Mouse (Mus musculus) liver, embryonic 13.5 days (tissue): Measurements from ENCODE around the gene Ttl. TPM values are rescaled to one million over a fixed set of nuclear protein-coding genes. Genes with fewer than 3 reads are reported as not detected.

Experiments used
- ATAC-seq: fragments of 200-750 bp; cut with Nextera tagmentation; 2 replicates; pipeline ENCODE4 v1.8.0; 2017; ENCODE audit warnings: low read depth, mild to moderate bottlenecking, moderate number of reproducible peaks, moderate library complexity
- DNase-seq: peaks from one replicate; pipeline ENCODE4 v3.0.0; 2022
- H3K27ac ChIP-seq: fragments of 300-500 bp; sonication (generic); 2 replicates; pipeline ENCODE4 v1.5.1; 2015; ENCODE audit warnings: moderate library complexity, mild to moderate bottlenecking, inconsistent platforms
- H3K27me3 ChIP-seq: fragments of 300-500 bp; sonication (generic); 2 replicates; pipeline ENCODE4 v1.6.1; 2015; ENCODE audit warnings: mild to moderate bottlenecking, inconsistent platforms
- H3K36me3 ChIP-seq: fragments of 300-500 bp; sonication (generic); 2 replicates; pipeline ENCODE4 v1.6.1; 2015; ENCODE audit warnings: mild to moderate bottlenecking, inconsistent platforms
- H3K4me1 ChIP-seq: fragments of 300-500 bp; sonication (generic); replicated peaks from 2 replicates; pipeline ENCODE4 v1.6.1; 2015; ENCODE audit warnings: inconsistent platforms
- H3K4me2 ChIP-seq: fragments of 300-500 bp; sonication (generic); 2 replicates; pipeline ENCODE4 v1.6.1; 2015; ENCODE audit warnings: inconsistent platforms, mild to moderate bottlenecking, moderate library complexity
- H3K4me3 ChIP-seq: fragments of 300-500 bp; sonication (generic); replicated peaks from 2 replicates; pipeline ENCODE4 v1.5.1; 2015; ENCODE audit warnings: mild to moderate bottlenecking, inconsistent platforms
- H3K9ac ChIP-seq: fragments of 300-500 bp; sonication (generic); 2 replicates; pipeline ENCODE4 v1.6.1; 2015; ENCODE audit warnings: mild to moderate bottlenecking, inconsistent platforms
- H3K9me3 ChIP-seq: fragments of 300-500 bp; sonication (generic); replicated peaks from 2 replicates; pipeline ENCODE4 v1.6.1; 2016; ENCODE audit warnings: inconsistent platforms
- WGBS: fragments of 180-500 bp; shearing (Covaris S2); methylation state at CpG from one replicate; pipeline ENCODE4 v1.1.7; 2015; ENCODE audit not compliant: insufficient replicate concordance; 5-methylcytosine and 5-hydroxymethylcytosine counted together
- polyA plus RNA-seq: library from polyadenylated mRNA; unstranded; fragments of >200 nt; fragmentation: Nextera tagmentation; extraction: Ambion mirVana; gene quantifications from 2 replicates; pipeline ENCODE4 v1.2.1, GENCODE M21; 2015

The Ttl gene
- 2.1 and 2.2 TPM in 2 replicates for polyA plus RNA-seq

DNA sequence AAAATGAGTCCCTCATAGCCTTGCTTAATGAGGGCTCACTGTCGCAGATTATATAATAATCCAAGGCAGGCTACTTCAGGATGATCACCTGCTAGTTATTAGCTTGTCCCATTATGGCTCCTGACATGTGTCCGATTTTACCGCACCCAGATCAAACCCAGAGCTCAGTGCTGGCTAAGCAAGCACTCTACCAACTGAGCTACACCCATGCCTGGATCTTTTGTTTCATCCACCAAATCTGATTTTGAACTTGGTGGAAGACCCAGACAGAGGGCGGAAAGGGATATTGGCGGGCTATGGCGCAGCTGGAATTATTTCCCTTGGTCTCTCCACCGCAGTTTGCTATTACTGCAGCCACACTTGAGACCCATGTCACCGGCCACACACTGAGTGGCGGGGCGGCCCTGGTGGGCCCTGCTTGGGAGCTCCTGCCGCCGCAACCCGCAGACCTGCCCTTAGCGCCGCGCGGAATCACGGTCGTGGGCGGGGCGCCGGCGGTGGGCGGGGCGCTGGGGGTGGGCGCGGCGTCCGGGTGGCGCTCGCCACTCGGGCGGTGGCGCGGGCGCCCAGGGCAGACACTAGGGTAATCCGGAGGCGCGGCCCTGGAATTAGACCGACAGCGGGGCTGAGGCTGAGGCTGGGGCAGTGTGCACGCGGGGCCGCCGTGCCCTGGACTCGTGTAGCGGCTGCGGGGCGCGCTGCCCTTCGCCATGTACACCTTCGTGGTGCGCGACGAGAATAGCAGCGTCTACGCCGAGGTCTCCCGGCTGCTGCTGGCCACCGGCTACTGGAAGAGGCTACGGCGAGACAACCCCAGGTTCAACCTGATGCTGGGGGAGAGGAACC lies at the start of gene Ttl:
Gene Ttl, plus strand, starts transcription at position 506 of the 846 bp plus-strand sequence.
- peaks cover 20% of the 10 kb centered on the region for H3K4me1 ChIP-seq
- peak; percentile 63 for DNase-seq
- peak within 1 kb of the TSS; percentile 75 for H3K4me3 ChIP-seq
- no peaks in the 10 kb centered on the region for H3K36me3 ChIP-seq
- H3K4me2 ChIP-seq: peak within 1 kb of the TSS; percentile 98
- peak; percentile 92 for ATAC-seq
- 3% methylated on average over 56 of the region's 62 CpGs for WGBS
- peak within 1 kb of the TSS; percentile 6; the same call in 1 of the 2 replicates for H3K27ac ChIP-seq
- peak within 1 kb of the TSS; percentile 80 for H3K9ac ChIP-seq
- H3K9me3 ChIP-seq: no peaks in the 10 kb centered on the region
- peaks cover 4% of the 10 kb centered on the region; the same call in 1 of the 2 replicates for H3K27me3 ChIP-seq

DNA sequence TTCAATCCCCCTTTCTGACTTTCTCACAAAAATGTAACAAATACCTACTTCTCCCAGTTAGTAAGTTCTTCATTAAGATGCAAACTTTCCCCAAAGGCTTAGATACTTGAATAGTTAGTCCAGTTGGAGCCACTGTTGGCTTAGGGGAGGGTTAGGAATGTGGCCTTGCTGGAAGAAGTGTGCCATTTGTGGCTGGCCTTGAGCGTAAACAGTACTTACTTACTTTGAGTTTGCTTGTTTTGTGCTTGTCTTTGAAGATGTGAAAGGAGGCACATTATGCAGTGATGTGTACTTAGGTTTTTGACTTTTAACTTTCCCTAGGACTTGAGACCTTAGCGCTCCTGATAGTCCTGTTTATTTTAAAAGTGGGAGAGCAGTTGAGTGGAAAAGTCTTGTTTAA lies 45.6 kb upstream of the Ttl start:
- Histone ChIP-seq H3K4me2 (no peak overlapping the region), H3K27me3 (no peaks in the 10 kb centered on the region), H3K9ac (no peak overlapping the region), H3K4me1 (no peaks in the 10 kb centered on the region), H3K4me3 (no peak overlapping the region), H3K9me3 (no peaks in the 10 kb centered on the region), H3K27ac (no peak overlapping the region), H3K36me3 (no peaks in the 10 kb centered on the region)
- ATAC-seq (no peak), DNase-seq (no peak)
- WGBS: 77% methylated on average over 2 of the region's 2 CpGs

DNA sequence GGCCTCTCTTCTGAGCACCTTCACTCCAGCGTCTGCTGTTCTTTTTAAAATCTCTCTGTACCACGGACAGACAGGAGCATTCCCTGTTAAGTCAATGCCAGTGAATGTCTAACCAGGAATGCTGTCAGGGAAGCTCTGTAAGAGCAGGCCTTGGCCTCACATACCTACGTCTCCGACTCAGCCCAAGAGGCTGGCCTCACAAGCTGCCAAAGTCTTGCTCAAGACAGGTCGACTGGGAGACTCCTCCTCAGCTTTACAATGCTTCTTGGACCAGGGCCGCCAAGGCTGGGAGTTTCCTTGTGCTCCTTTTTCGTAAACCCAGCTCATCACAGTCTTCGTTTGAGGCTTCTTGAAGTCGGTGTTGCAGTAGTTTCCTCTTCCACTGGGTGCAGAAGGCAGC lies 40.9 kb upstream of the Ttl start:
- Histone ChIP-seq H3K4me3 (no peak overlapping the region), H3K36me3 (no peaks in the 10 kb centered on the region), H3K9ac (no peak overlapping the region), H3K27me3 (no peaks in the 10 kb centered on the region), H3K4me1 (no peaks in the 10 kb centered on the region), H3K9me3 (no peaks in the 10 kb centered on the region), H3K27ac (no peak overlapping the region), H3K4me2 (no peak overlapping the region)
- 67% methylated on average over 9 of the region's 9 CpGs for WGBS
- DNase-seq: no peak
- no peak for ATAC-seq

DNA sequence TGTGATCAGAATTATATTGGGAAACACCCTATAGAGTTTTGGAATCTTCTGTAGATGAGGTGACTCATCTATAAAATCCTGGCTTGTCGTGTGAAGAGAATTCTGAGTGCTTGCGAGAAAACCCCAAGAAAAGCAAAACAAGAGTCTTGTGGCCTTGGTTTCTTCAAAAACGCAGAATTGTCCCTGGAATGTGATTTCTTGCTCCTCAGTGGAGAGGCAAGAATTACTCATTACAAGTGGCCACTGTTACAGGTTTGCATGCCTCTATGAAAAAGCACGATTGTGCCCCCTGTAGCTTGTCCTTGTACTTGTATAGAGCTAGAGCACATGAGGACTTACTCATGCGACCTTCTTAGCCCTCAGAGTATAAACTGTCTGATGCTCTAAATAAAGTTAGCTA lies 30.4 kb upstream of the Ttl start:
- Histone ChIP-seq H3K4me3 (no peak overlapping the region), H3K36me3 (no peaks in the 10 kb centered on the region), H3K9ac (no peak overlapping the region), H3K4me2 (no peak overlapping the region), H3K4me1 (peaks cover 9% of the 10 kb centered on the region), H3K27me3 (peaks cover 48% of the 10 kb centered on the region), H3K27ac (no peak overlapping the region), H3K9me3 (no peaks in the 10 kb centered on the region)
- DNase-seq (no peak), ATAC-seq (no peak)
- 63% methylated on average over 5 of the region's 5 CpGs for WGBS

DNA sequence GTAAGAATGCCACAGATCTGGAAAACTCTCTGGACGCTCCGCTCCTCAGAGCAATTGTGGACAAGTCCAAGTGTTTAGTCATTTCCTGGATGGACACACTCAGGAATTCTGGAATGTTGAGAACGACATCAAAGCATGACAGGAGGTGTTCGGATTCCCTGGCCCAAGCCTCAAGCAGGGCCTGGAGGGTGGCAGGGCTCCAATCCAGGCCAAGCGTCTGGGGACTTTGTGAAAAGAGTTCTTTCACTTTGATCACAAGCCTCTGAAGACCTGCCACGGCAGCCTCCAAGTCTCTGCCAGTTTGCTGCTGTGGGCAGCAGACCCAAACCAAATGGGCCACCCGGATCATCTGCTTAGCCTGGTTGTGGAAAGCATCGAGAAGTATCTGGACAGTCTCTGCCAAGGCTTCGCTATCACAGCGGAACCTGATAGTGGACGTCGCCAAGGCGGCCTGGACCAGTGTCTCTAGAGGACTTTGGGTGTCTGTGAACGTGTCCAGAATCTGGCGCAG lies 27.3 kb upstream of the Ttl start:
- H3K4me1 ChIP-seq: peaks cover 9% of the 10 kb centered on the region
- no peak for ATAC-seq
- DNase-seq: no peak
- no peak overlapping the region for H3K27ac ChIP-seq
- no peak overlapping the region for H3K9ac ChIP-seq
- no peaks in the 10 kb centered on the region for H3K9me3 ChIP-seq
- H3K4me3 ChIP-seq: peak overlapping the region; percentile 38
- no peaks in the 10 kb centered on the region for H3K36me3 ChIP-seq
- H3K27me3 ChIP-seq: peaks cover 60% of the 10 kb centered on the region
- peak overlapping the region; percentile 60 for H3K4me2 ChIP-seq
- 37% methylated on average over 15 of the region's 15 CpGs for WGBS

DNA sequence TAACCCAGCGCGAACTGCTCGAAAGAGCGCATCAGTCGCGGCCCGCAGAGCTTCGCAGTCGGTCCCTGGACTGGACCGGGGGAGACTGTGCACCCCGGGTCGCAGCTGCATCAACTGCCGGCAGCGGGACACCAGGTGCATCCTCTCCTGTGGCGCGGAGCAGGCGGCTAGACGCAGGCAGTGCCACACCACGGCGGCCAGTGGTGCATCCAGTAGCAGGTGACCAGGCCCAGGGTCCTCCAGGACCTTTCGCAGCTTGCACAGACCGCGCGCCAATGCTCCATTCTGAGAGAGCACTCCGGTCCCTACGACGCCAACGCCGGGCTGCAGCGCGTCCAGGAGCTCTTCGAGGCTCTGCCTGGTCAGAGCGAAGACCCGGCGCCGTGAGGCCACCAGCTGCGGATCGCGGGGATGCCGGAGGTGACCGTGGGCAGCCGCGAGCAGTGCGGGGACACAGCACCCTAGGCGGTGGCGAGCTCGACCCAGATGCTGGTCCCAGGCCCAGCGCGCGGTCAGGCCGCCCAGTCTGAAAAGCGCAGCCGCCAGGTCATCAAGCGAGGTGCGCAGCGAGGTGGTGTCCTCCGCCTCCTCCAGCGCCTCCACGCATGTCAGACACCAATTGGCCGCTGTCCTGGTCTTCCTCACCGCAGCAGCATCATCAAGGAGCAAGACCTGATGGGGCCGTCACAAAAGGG lies 26.7 kb upstream of the Ttl start:
- ATAC-seq: no peak
- WGBS: 6% methylated on average over 62 of the region's 62 CpGs
- no peak overlapping the region for H3K9ac ChIP-seq
- no peaks in the 10 kb centered on the region for H3K36me3 ChIP-seq
- H3K4me2 ChIP-seq: peak overlapping the region; percentile 60
- H3K27me3 ChIP-seq: peaks cover 60% of the 10 kb centered on the region
- H3K27ac ChIP-seq: no peak overlapping the region
- H3K4me3 ChIP-seq: peak overlapping the region; percentile 38
- H3K9me3 ChIP-seq: no peaks in the 10 kb centered on the region
- no peak for DNase-seq
- peaks cover 9% of the 10 kb centered on the region for H3K4me1 ChIP-seq

DNA sequence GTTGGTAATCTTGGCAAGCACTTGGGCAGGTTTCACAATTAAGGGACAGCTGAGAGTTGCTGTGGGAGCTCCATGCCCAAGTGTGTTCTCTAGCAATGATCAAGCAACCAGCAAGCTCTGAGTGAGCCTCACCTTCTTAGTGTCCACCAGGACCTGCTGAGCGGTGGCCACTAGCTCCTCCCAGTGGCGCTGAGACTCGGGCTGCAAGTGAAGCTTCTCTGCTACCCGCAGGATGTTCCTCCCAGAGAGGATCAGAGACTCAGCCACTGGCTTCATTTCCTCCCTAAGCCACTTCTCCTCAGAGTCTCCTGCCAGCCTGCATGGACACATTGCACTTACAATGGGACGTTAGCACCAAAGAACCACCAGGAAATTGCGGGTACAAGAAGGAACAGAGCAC lies 25.2 kb upstream of the Ttl start:
- Histone ChIP-seq H3K4me2 (no peak overlapping the region), H3K4me3 (no peak overlapping the region), H3K4me1 (peaks cover 9% of the 10 kb centered on the region), H3K9me3 (no peaks in the 10 kb centered on the region), H3K27me3 (peaks cover 56% of the 10 kb centered on the region), H3K27ac (no peak overlapping the region), H3K9ac (no peak overlapping the region), H3K36me3 (no peaks in the 10 kb centered on the region)
- WGBS: 6% methylated on average over 6 of the region's 6 CpGs
- ATAC-seq: no peak
- DNase-seq: no peak

DNA sequence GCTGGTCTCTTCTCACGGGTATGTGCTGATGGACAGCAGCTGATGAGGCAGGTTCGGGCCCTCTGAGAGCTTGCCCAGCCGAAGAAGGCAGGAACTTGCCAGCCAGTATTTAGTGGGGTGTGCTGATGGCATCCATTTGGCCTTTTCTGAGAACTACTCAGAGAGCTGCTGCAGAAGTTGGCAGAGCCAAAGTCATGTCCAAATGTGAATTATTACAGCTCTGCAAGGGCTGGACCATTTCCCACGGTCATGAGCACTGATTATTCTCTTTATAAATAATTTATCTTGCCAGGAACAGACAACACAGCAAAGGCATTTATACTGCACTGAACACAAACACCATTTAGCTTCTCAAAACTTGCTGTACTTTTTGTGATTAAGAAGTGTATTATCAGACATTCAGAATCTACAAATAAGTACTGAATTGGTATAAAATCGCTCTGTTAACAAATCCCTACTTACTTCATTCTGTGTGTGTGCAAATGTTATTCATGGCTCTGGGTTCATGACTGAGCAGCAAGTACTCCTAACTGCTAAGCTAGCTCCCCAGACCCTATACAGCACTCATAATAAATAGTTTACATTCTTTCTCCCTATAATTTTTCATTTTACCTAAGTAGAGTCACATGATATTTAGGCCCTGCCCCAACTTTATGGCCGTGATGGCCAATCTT lies 19.4 kb upstream of the Ttl start:
- H3K36me3 ChIP-seq: no peaks in the 10 kb centered on the region
- H3K9me3 ChIP-seq: no peaks in the 10 kb centered on the region
- peaks cover 5% of the 10 kb centered on the region for H3K27me3 ChIP-seq
- ATAC-seq: no peak
- H3K4me3 ChIP-seq: no peak overlapping the region
- H3K27ac ChIP-seq: no peak overlapping the region
- H3K4me2 ChIP-seq: no peak overlapping the region
- WGBS: 64% methylated on average over 6 of the region's 6 CpGs
- DNase-seq: no peak
- no peaks in the 10 kb centered on the region for H3K4me1 ChIP-seq
- no peak overlapping the region for H3K9ac ChIP-seq

DNA sequence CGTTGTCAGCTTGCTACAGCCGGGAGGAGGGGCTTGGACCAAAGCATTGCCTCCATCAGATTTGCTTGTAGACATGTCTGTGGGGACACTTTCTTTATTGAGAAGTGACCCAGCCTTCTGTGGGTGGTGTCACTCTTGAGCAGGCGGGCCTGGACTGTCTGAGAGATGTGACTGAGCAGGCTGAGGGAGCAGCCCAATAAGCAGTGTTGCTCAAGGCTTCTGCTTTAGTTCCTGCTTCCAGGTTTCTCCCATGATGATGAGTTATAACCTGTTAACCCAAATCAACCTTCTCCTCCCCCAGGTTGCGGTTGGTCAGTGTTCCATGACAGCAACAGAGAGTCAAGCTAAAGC lies 18.9 kb upstream of the Ttl start:
- no peaks in the 10 kb centered on the region for H3K36me3 ChIP-seq
- peaks cover 3% of the 10 kb centered on the region; the same call in 1 of the 2 replicates for H3K27me3 ChIP-seq
- no peak for DNase-seq
- H3K4me1 ChIP-seq: no peaks in the 10 kb centered on the region
- no peak overlapping the region for H3K4me3 ChIP-seq
- H3K9ac ChIP-seq: no peak overlapping the region
- 70% methylated on average over 4 of the region's 4 CpGs for WGBS
- H3K4me2 ChIP-seq: no peak overlapping the region
- no peak for ATAC-seq
- H3K9me3 ChIP-seq: no peaks in the 10 kb centered on the region
- no peak overlapping the region for H3K27ac ChIP-seq

DNA sequence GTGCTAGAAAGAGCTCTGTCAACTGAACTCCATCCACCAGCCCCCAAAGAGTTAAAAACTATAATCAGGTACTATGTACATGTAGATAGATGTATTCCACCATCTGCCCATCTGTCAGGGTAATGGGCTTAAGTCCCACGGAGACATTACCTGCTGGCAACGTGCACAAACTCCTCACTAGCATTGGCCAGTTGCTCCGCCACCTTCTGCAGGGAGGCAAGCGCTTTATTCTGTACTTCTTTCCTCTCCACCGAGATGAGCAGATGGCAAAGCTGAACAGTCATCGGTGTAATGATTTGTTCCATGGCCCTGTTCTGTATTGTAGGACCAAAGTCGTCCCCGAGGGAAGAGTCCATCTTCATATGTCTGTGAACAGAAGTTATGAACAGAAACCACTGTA lies 17.9 kb upstream of the Ttl start, which contains the start of gene Vinac1:
Gene Vinac1, minus strand, starts transcription at position 362 of the 400 bp plus-strand sequence.
- Histone ChIP-seq H3K4me1 (no peaks in the 10 kb centered on the region), H3K27ac (no peak within 1 kb of the TSS), H3K9ac (no peak within 1 kb of the TSS), H3K36me3 (no peaks in the 10 kb centered on the region), H3K9me3 (no peaks in the 10 kb centered on the region), H3K4me2 (no peak within 1 kb of the TSS), H3K4me3 (no peak within 1 kb of the TSS), H3K27me3 (peaks cover 3% of the 10 kb centered on the region; the same call in 1 of the 2 replicates)
- 64% methylated on average over 8 of the region's 8 CpGs for WGBS
- DNase-seq (no peak), ATAC-seq (no peak)

DNA sequence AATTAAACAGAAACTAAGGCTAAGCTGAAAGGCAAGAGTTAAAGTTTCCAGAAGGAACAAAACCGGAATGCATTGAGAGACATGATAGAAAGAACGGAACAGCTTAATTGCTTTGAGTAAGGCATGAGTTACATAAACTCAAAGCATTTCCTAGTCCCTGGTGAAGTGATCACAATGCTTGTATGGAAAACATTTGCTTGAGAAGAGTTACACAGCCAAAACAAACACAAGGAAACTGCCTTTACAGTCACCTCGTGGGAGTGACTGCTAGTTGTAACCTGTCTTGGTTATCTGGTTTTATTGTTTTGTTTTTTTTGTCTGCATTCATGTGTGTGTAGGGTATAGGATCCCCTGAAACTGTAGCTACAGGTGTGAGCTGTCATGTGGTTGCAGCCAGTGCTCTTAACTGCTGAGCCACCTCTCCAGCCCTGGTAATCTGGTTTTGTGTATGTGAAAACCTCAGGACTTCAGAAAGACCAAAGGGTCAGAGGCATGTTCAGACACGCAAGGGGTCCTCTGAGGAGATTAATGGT lies 13.2 kb upstream of the Ttl start:
- Histone ChIP-seq H3K4me3 (no peak overlapping the region), H3K4me1 (peaks cover 9% of the 10 kb centered on the region), H3K27ac (no peak overlapping the region), H3K36me3 (no peaks in the 10 kb centered on the region), H3K9me3 (no peaks in the 10 kb centered on the region), H3K9ac (no peak overlapping the region), H3K4me2 (no peak overlapping the region), H3K27me3 (peaks cover 3% of the 10 kb centered on the region; the same call in 1 of the 2 replicates)
- WGBS: 58% methylated on average over 4 of the region's 4 CpGs
- no peak for DNase-seq
- ATAC-seq: no peak
